Mouse (Mus musculus) fibroblast of lung, adult 2 months (primary cell): ENCODE data around the gene Eif4ebp2.
"Not testable (repeated sequence)": the region's sequence is repeated elsewhere in the genome, so short reads cannot be mapped to it uniquely, and the experiment has no call there.

Experiments used
- DNase-seq: peaks from one replicate; pipeline ENCODE4 v3.0.0-alpha.2; 2011; ENCODE audit warnings: low read depth

Eif4ebp2 gene

DNA sequence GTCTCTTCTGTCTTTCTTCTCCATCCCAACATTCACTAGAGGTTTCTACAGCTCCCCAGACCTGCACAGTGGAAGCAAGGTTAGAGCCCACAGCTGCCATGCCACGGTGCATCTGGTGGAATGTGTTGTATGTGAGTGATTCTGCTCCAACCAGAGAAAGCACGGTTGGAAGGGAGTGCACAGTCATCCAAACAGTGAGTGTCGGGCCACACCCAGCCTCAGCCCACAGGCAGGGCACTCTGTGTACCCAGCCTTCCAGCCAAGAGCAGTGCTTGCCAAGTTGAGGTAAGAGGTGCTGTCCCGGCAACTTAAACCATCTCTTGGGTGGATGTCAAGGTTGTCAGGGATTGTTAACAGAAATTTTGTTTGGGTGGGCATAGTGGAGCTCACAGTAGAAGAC is 12.5 kb upstream of the Eif4ebp2 start:
- DNase-seq, result no peak

DNA sequence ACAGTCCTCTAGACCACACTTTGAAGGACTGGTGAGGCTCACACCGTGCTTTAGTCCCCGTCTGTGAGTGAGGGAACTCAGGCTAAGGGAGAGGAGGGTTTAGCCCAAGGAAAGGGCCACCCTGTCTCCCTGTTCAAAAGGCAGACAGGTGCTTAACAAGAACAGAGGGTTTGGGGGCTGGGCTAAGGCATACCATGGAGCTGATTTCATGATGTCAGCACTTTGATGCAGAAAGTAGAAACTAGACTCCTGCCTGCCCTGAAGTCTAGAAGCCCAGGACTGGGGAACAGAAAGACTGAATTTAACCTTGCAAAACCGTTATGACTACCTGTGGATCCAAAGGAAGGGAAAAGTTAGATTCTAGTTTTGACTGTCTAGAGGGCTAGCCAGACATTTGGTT is 4.7 kb upstream of the Eif4ebp2 start:
- DNase-seq, result no peak

DNA sequence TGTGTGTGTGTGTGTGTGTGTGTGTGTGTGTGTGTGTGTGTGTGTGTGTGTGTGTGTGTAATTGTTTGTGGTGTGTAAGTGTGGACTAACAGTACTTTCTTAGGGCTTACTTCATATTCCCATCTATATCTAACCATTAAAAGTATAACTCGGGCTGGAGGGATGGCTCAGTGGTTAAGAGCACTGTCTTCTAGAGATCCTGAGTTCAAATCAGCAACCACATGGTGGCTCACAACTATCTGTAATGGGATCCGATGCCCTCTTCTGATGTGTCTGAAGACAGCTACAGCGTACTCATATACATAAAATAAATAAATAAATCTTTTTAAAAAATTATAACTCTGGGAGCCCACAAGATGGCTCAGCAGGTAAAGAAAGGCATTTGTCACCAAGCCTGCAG is 710 bp upstream of the Eif4ebp2 start:
- DNase-seq, result not testable (repeated sequence)

DNA sequence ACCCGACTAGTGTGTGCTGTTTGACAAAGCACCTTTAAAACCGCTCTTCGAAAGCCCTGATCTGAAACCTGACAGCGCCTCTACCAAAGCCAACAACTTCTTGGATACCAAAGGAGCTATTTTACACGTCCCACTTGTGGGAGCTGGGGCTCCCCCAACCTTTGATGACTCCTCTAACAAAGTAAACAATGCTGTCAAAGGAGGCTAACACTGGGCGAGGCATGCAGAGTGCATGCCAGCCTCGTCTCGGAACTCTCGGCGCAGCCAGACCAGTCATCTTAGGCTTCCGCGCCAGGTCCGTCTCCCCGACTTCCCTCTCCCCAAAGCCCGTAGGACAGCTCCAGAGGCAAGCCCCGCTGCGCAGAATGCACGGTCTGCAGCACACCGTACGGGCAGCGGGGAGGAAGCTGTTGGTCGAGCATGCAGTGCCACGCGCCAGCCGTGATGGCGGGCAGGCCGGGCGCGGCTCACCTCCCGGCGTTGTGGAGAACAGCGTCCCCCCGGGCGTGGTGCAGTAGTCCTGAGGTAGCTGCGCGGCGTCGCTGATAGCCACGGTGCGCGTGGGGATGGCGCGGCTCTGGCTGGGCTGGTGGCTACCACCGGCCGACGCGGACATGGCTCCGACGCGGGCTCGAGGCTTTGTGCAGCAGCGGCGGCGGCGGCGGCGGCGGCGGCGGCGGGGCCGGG is 387 bp downstream of the Eif4ebp2 start:
- DNase-seq, result no peak

DNA sequence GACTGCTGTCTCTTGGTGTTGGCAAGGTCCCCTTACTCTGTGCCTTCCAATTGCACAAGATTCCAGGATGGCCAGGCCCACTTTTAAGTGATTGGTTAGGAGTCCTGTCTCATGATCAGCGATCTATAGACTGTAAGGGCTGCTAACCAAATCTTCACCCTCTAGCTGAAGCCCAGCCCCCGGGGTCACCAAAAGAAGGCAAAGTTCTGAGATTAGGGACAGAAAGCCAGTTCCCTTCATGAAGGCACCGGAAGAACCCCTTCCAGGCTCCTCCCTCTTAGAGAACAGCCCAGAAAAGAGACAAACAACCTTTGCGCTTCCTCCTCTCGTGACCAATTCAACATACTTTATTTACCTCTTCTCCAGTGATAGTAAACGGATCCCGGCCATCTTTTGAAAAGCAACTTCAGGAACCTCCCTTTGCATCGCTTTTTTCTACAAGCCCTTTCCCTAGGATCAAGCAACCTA is 964 bp downstream of the Eif4ebp2 start:
- DNase-seq, result no peak

DNA sequence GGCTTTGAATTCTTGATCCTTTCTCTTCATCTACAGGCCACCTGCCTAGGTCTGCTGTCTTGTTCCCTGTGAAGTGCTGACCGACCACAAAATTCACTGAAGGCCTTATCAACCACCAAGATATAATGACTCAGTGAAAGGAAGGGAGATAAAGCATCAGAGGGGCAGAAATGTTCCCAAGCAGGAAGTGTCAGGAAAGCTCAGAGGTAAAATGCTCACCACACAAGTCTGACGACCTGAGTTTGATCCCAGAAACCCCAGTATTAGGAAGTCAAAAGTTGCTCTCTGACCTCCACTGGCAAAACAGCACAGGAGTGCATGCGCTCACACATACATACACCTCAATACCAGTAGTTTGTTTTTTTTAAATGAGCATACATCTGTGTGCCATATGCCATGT is 3.6 kb downstream of the Eif4ebp2 start:
- DNase-seq, result no peak

DNA sequence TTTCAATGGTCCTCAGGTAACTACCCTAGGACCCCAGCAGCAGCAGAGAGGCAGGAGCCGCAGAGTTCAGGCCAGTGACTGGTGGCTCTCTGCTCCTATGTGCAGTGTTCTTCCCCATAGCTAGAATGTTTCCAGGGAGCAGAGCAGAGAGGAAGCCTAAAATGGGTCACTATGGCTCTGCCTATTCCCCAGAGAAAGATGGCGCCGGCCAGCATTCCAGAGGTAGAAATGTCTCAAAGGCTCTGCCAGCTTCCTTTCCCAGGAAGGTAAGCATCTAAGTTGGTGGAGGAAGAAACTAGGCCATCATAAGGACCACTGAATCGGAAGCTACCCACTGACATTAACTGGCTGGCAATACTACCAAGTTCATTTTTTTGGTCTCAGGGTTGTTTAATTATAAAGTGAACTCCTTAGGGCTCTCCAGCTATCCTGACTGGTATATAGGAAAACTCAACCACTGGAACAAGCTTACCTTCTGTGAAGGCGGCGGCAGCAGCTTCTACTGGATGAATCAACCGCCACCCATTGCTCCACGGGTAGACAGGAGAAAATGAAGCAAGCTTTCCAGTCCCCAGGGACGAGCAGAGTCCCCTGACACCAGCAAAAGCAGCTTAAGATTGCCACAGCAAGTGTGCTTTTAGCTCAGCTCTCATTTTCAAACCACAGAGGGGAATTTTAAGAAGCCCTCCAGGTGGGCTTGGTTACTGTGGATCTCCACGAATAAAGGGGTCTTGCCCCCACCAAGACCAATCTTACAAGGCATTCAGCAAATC is 4.7 kb downstream of the Eif4ebp2 start:
- no peak for DNase-seq

DNA sequence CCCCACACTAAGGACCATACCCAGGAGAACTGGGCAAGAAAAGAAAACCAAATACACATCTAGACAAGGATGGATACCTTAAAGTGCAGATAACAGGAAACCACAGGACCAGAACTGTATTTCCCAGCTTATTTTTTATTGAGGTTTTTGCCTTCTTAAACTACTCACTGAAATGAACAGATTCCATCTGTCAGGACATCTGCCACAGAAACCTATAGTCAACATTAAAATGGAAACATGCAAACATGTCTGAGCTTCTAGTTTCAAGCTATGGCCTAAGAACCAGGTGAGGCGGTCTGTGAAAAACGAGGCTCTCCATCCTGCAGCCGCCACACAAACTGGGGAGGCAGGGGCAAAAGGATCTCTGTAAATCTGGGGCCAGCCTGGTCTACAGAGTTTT is 7.4 kb downstream of the Eif4ebp2 start:
- no peak for DNase-seq

DNA sequence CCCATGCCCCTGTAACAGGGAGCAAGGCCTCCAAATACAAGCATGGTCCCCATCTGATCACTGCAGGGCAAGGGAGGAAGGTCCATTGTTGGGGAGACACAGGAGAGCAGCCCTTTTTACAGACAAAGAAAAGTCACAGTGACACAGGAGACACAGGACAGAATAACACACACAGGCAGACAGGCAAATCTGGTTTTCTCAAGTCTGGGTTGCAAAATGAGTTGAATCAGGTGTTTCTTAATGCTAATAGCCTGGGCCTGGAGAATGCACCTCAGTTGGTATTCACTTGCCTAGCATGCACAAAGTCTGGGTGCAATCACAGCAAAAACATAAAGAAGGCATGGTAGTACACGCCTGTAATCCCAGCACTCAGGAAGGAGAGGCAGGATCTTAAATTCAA is 8.6 kb downstream of the Eif4ebp2 start:
- no peak for DNase-seq

DNA sequence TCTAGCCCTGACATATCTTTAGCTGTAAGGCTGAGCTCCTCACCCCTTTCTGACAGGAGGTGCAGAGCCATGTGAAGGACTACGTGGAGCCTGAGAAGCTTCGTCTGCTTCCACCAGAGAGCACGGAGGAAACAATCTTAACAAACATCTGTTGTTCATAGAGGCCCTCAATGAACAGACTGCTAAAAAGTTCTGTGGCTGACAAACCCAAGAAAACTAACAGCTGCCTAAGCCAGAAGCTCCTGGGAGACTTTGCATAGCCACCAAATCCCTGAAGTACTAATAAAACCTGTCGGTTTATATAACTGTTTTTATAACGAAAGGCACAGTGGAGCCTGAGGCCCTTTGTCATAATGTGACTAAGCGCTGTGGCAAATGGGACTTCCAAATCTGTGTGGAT is 9.0 kb downstream of the Eif4ebp2 start:
- DNase-seq, result no peak

DNA sequence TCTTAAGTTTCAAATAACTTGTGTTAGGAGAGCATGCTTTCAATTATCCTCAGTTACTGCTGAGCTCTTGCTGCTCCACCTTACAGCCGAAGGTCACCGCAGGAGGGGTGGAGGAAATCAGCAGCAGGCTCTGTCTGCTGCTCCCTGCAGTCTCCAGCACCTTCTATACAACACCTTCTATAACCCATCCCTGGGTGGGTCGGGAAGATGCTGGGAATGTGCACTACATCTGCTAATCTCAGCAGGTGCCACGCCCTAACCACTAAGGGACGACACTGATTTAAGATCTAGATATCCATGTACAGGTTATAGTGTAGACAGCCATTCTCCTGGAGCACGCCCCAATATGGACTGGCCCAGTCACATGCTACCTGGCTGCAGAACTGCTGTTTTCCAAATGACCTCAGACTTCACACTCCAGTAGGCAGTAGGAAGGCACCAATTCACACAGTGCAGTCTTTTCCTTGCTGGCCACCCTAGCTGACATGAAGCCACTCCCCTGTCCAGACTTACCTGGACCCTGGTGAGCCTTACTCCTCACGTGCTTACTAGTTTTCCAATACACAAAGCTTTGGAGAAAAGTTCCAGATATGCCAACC is 12.2 kb downstream of the Eif4ebp2 start:
- no peak for DNase-seq

DNA sequence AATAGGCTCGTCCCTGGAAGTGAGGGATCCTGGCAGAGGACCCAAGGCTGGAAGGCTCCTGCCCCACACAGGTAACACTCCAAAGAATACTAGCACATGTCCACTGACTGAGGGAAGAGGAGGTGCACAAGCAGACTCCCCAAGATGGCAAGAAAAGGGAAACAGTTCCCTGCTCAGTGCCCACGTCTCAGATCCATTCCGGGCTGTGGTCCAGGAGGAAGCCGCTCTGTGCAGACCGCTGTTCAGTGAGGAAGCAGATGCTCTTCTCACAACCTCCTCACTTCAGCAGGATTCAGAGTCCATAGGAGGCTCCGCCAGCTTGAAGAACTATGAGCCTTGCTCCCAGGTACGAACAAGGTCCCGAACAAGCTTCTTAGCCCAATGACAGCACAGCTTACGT is 21.1 kb downstream of the Eif4ebp2 start:
- no peak for DNase-seq

DNA sequence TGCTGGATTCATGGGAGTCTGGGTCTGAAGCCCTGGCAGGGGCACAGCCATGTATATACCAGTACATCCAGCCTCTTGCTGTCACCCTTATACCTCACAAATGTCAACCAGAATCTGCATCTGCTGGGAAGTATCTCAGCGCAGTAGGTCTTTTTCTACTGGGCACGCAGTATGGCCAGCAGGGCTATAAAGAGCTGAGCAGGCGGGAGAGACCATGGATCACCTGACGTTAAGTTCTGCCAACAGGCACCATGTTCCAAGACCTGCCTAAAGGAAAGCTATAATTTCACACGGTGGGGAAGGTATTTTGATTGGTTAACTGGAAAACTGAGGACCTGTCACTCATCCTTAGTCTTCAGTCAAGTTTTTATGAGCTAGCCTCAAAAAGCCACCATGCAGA is 23.4 kb downstream of the Eif4ebp2 start:
- no peak for DNase-seq

DNA sequence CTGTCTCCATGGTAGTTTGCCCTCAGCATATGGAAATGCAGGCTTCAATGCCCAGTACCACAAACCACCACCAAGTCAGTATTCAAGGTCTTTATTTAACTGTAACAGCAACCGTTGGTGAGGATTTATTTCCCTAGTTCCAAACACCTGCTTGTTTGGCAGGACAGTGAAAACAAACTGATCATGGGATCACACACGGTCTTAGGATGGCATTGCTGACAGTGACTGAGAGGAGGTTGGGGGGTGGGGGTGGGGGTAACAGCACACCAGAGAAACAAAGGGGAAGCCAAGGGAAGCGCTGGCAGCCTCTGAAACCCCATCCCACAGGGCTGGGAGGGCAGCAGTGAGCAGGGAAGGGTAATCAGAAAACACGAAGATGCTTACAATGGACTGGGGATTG is 24.0 kb downstream of the Eif4ebp2 start:
- DNase-seq, result no peak

DNA sequence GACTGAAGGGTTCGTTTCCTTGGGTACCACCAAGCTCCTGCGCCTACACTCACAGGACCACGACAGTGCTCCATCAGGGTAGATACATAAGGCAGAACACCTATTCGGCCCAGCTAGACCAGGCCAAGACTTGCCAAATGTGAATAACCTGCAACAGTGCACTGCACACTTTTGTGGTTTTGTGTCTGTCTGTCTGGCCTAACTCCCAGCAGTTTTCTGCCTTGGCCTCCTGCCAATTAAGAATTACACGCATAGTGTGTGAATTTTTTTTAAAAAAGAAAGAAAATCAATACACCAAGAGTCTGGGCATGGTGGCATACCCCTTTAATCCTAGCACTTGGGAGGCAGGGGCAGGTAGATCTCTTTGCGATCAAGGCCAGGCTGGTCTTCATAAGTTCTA is 24.5 kb downstream of the Eif4ebp2 start:
- DNase-seq, result no peak

DNA sequence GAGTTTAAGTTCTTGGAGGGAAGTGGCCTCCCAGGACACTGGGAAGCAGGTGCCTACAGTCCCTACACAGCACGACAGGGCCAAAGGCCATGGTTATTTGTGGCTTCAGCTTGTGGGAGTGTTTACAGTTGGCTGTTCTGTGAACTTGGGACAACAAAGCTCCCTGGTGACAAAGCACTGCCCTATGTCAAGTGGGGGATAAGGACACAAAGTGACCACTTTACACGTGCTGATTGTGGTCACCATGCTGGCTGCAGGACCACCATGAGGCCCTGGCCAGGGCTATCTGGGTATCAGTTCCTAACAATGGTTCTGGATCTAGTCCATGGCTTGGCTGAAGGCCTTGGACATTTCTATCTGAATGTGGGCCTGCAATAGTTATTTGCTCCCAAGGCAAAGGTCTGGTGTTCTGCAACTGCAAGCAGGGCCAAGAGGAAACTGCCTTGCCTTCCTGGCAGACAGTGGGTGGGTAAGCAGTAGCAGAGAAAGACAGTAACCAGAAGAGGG is 26.2 kb downstream of the Eif4ebp2 start:
- no peak for DNase-seq

DNA sequence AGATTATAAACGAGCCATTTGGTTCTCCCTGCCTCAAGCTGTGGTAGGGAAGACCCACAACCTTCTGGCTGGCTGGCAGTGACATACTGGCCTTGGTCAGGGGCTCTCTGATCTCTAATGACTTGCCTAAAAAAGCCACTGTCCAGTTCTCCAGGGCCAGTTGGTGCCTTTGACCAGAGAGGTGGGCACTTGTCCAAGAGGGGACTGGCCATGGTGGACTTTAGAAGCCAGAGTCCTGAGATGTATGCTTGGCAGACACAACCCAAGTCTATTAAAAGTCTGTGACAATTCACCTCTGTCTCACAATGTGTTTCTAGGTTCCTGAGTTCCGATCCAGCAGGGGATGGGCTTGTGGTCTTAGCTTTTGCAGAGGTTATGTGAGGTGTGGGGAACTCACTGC is 27.4 kb downstream of the Eif4ebp2 start:
- DNase-seq, result no peak

DNA sequence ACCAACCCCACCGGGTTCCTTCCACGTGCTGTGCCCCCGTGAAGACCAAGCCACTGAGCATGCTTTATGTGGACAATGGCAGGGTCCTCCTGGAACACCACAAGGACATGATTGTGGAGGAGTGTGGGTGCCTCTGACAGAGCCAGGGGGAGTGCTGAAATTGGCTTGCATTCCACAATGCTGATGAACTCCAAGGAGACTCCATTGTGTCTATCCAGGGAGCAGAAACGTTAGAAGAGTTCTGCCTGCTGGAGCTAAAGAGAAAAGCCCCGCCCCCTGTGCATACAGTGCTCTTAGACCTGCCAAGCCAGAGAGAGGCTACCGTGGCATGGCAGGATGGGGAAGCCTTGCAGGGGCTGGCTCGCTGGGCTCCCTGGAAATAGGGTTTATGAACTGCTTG is 28.0 kb downstream of the Eif4ebp2 start:
- no peak for DNase-seq

DNA sequence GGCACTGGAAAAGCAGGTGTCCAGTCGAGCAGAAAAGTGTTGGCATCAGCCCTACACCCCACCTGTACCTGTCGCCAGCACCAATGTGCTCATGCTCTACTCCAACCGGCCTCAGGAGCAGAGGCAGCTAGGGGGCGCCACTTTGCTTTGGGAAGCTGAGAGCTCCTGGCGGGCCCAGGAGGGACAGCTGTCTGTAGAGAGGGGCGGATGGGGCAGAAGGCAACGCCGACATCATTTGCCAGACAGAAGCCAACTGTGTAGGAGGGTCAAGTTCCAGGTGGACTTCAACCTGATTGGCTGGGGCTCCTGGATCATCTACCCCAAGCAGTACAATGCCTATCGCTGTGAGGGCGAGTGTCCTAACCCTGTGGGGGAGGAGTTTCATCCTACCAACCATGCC is 29.2 kb downstream of the Eif4ebp2 start:
- DNase-seq, result no peak

DNA sequence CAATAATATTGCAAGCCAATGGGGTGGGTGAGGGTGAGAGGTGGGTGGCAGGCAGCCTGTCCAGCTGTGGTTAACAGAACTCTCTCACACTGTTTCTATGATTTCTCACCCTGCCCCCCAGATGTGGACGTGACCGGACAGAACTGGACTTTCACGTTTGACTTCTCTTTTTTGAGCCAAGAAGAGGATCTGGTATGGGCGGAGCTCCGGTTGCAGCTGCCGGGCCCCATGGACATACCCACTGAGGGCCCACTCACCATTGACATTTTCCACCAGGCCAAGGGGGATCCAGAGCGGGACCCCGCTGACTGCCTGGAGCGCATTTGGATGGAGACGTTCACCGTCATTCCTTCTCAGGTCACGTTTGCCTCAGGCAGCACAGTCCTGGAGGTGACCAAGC is 29.6 kb downstream of the Eif4ebp2 start:
- no peak for DNase-seq

DNA sequence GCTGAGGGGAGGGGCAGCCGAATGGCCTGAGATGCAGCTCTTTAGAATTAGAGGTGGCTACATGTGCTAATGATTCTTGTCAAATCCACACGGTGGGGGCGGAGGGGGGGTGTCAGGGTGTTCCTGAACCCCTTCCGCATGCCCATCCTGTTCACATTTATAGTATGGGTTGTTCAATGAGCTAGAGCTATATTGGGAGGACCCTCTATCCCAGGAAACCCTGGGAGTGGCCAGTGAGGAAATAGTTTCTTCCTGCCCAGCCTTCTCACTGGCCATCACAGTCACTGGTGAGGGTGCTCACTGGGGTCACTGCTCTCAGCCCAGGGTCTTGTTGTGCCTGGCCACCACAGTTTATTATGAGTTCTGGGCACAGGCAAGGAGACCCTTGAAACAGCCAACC is 32.5 kb downstream of the Eif4ebp2 start:
- no peak for DNase-seq

DNA sequence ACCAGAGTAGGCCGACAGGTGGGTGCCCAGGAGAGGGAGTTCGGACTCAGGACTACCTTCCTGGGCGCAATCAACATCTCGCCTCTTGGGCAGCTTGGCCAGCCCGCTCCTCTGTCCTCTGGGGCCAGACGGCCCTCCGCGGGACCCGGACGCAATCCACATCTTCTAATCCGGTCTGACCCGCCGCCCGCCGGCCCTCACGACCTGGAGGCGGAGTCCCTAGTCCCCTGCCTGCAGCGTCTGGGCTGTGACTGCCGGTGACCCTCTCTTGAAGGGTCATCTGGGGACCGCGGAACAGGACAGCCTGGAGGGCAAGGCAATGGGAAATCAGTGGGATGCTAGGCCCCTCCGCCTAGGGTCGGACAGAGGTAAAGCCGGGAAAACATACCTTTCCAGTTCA is 33.3 kb downstream of the Eif4ebp2 start:
- DNase-seq, result no peak
